Mouse (Mus musculus): Measurements from ENCODE around the gene Gfm2.
A peak's percentile ranks its signal among the peaks of the same experiment; 100 is the strongest.
"Not testable (repeated sequence)": the region's sequence is repeated elsewhere in the genome, so short reads cannot be mapped to it uniquely, and the experiment has no call there.

Gene Gfm2

DNA sequence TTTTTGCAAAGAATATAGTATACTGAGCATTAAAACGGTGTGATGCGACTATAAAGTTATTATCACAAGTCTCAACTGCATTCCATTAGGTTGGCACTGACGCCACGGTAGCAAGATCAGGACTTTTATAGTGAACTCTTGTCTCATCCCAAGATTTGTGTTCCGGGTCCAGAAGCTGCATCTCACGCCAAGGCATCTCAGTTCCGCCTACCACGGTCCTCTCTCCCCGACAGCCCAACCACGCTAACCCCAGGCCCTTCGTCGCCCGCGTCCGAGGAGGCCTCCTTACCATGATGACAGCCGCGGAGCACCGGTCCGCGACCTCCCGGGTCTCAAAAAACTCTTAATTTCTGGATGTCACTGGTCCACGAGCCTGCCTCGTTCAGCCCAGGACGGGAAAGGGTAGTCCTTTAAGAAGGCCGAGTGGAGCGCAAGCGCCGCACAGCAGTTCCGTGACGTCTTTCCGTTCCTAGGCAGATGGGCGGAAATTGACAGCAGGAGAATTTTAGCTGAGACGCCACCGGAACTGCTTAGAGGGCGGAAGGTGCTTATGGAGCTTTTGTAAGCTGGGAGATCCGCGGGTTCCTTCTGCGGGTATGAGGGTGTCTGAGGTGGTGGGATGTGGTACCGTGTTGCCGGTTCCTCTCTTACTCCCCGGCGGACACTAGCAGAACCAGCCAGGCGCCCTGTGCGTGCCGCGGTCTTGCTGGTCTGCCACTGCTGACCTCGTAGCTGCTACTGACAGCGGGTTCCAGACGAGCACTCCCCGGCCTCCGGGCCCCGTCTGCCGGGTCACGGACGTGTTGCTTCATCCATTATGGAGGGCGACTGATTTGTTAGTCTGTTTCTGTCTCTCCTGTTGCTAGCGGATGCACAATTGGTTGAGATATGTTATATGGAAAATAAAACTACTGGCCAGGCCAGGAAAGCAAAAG lies at the start of gene Gfm2, which contains the start of gene Nsa2:
Gene Gfm2, plus strand, starts transcription at position 472 of the 935 bp plus-strand sequence.
Gene Nsa2, minus strand, starts transcription at position 472 of the 935 bp plus-strand sequence.
- DNase-seq, result peak; percentile 90

DNA sequence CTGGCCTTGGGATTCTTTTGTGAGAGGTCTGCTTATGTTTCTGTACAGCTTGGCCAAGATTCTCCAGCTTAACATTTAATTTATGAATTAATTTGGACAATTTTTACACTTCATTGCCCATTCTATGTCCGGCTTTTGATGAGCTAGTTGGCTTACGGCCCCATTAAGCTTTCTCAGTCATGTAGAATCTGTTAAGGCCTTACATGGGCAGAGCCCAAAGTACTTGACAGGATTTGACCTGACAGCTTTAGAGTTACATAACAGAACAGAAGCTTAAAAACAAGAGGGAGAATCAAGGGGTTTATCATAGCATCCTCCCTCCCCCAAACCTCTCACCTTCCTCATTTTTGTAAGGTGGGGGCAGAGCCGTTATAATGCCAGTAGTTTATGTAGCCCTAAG lies 49.6 kb upstream of the Gfm2 start:
- no peak for DNase-seq

DNA sequence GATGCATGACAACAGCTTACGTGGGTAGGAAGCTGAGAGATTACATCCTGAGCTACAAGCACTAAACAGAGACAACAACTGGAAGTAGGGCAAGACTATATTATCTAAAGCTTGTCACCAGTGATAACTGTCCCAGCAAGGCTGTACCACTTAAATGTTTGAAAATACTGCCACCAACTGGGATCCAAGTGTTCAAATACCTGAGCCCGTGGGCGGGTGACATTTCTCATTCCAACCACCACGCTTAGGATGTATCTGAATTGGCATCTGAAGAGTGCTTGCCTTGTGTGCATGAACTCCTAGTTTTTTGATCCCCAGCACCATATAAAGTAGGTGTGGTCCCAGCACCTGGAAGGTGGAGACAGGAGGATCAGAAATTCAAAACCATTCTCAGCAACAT lies 42.0 kb upstream of the Gfm2 start:
- no peak for DNase-seq

DNA sequence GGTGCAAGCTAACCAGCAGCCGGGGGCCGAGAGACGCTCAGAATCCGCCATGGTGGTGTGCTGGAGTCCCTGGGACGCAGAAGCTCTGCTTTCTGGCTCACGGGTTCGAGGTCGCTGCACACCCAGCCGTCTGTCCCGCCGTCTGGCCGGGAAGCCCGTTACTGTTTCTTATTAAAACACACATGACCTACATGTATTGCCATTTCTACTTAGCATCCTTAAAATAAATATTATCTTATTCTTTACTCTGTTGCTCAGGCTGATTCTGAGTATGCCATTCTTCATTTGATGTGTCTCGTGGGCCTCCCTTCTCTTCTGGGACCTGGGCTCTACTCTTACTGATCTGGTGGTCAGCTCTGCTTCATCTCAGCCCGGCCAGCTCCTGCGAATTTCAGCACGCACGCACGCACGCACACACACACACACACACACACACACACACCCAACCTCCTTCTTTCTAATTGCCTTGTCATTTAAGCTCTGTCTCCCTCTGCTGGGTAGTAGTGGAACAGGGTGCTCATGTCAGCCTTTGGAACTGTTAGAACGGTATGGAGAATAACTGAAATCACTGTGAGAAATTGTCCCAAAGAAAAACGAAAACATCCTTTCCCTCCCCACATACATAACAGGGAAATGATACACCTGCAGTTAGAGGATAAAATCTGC lies 38.4 kb upstream of the Gfm2 start, which contains the start of gene Gm6169:
Gene Gm6169, minus strand, starts transcription at position 51 of the 666 bp plus-strand sequence.
- DNase-seq, result peak; percentile 75 to 88

DNA sequence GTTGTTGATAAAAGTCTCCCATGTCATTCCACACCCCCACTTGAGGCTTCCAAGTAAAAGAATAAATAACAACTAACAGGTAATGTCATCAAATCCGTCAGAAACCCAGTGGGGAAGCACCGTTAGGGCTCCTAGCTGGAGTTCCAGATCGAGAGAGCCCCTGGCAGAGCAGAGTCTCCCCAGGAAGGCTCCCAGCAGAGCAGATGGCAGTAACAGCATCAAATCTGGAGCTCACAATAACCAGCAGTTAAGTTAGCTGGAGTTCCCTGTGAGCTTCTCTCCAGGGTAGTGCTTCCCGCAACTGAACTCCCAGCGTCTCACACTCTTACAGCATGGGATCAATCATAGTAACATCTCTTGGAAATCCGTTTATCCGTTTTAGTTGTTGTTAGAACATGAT lies 32.7 kb upstream of the Gfm2 start:
- no peak for DNase-seq

DNA sequence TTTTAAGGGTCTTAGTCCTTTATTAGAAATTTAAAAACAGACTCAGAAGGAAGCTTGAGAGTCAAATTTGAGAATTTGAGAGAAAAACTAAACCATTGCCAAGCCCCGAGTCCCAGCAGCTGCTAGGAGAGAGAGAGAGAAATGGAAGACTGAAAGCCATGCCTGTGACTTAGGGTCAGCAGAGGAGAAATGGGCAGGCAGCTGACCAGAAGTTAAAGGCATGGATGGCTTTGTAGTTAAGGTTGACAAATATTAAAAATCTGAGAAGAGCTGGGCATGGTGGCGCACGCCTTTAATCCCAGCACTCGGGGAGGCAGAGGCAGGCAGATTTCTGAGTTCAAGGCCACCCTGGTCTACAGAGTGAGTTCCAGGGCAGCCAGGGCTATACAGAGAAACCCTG lies 30.0 kb upstream of the Gfm2 start:
- not testable (repeated sequence) for DNase-seq

DNA sequence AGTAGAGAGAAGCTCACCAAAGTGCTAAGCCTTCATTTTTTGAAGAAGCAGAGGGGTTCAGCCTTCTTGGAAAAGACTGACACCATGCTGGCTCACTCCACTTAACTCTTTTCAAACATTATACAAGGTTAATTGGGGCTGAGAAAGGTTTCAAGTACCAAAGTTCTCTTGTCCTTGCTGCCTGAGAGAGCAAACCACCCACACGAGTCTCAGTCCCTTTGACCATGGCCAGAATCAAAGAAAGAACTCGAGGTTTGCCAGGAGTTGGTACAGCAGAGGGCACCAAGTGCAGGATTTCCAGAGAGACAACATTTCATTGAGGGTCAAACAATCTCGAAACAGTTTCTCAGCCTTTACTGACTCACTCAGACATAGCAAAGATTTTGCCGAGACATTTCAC lies 28.7 kb upstream of the Gfm2 start:
- DNase-seq, result no peak

DNA sequence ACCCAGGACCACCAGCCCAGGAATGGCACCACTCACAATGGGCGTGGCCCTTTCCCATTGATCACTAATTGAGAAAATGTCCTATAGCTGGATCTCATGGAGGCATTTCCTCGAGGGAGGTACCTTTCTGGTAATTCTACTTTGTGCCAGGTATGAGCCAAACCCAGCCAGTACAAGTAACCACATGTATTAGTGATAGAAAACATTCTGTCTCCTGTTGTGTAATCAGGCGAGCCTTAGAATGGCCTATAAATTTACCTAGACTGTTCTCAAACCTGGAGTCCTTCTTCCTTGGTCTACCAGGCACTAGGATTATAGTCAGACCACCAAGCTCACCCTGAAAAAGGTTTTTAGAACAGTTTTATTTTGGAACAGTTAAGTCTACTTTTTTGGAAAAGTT lies 16.4 kb upstream of the Gfm2 start:
- DNase-seq, result no peak

DNA sequence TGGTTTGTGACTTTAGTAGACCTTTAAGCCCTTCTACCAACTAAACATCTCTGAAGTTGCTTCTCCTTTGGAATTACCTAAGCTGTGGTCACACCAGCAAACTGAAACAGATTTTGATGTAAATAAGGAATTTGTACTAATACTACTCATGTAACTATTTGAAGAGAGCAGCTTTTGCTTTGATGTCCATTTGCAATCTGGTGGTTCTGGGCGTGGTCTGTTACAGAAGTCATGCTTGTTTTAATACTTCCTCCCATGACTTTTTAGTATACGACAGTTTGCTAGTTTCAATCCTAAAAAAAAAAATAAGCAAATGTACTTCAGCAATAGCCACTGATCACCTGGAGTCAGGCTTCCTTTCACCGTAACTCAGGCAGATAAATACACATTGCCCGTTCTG lies 8.1 kb upstream of the Gfm2 start:
- not testable (repeated sequence) for DNase-seq

DNA sequence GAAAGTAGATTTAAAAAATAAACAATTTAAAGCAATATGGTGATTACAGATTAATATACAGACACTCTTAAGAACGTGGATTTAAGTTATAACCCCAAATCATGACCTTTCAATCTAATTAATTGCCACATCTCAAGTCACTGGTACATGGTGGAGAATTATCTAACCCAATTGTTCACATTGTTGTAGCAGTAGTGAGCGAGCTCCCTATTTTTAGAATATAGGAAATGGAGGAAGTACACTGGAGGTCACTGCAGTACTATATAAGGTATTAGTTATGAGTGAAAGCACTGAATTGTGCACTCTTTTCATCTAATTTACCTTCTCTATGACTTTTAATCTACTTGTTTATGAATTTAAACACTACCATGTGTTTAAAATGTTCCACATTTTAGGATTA lies 7.3 kb upstream of the Gfm2 start:
- not testable (repeated sequence) for DNase-seq

DNA sequence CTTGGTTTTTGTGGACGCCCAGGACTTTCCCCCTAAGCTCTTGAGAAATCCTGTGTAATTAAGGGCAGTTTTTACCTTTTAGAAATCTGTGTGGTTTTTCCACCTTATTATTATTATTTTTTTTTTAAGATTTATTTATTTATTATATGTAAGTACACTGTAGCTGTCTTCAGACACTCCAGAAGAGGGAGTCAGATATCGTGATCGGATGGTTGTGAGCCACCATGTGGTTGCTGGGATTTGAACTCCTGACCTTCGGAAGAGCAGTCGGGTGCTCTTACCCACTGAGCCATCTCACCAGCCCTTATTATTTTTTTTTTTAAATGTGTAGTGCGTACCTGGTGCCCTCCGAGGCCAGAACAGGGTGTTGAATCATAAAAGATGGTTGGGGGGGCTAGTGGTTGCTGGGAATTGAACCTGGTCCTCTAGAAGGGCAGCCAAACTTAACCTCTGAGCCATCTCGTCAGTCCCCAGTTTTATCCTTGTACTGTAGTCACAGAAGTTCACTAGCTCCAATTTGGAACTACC lies 731 bp downstream of the Gfm2 start:
- DNase-seq, result not testable (repeated sequence)

DNA sequence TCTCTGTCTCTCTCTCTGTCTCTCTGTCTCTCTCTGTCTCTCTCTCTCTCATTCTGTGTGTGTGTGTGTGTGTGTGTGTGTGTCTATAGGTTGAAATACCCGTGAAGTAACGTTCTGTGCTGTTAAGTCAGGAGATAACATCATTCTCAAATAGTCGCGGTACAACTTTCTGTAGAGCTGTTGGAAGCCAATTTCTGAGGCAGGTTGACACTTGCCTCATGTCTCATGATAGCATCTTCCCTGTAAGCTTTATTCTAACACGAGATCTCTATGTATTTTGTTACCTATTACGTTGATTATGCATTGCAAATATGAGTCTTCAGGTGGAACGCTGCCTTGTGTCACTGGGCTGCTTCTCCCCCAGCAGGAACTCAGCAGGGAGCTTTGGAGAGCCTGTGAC lies 4.6 kb downstream of the Gfm2 start:
- no peak for DNase-seq

DNA sequence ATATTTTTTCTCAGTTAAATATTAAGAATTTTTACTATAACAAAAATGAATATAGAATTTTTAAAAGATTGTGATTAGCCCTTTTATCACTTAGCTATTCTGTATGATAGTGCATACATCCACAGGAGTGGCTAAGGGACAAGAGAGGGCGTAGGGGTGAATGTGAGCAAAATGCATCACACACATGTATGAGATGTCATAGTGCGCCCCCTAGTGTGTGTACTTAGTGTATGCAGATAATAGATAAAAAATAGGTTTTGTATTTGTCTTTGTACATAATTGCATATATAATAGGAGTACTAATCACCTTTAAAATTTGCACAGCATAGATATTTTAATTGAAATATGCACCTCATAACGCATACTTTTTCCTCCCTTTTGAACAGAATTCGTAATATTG lies 8.1 kb downstream of the Gfm2 start:
- peak; percentile 57 to 79 for DNase-seq

DNA sequence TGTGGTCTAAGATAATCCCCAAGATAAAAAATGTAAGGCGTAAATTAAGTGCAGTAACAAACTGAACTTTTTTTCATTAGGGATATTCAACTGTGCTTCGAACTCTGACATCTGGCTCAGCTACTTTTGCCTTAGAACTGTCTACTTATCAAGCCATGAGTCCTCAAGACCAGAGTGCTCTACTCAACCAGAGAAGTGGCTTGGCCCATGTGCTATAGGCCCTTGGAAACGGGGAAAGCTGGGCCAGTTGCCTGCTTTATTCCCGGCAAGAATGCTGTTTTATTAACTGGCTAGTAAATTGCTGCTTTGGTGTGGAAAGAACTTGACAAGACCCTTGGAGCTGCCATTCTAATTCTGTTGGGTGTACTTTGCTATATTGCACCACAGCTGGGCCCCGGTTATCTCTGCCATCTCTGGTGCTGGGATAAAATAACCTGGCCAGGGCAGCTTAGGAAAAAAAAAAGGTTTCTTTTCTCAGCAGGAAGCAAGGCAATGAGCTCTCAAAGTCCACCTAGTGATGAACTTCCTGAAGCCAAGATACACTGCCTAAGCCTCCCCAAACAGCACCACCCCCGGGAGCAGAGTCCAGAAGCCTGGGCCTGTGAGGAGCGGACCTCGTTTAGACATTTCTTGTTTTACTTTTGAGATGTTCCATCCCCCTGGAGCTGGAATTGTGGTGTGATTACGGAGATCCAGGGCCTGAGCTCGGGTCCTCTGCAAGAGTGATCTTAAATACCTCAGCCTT lies 38.0 kb downstream of the Gfm2 start:
- DNase-seq, result no peak

DNA sequence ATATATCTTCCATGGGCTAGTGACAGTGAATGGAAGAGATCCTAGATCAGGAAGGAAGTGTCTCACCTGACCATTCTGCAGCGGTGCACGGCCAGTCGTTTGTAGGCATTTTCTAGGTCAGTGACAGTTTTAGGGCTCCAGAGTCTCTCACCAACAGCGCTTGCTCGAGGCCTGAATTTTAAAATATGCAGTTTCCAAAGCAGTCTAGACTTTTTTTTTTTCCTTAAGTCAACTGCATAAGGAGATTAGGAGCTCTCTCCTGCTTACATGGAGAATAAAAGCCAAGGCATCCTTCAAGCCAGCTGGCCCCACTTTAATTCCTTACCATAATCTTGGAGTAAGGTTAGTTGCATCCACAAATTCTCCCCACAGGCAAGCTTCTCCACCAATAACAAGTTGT lies 39.0 kb downstream of the Gfm2 start:
- DNase-seq, result no peak

DNA sequence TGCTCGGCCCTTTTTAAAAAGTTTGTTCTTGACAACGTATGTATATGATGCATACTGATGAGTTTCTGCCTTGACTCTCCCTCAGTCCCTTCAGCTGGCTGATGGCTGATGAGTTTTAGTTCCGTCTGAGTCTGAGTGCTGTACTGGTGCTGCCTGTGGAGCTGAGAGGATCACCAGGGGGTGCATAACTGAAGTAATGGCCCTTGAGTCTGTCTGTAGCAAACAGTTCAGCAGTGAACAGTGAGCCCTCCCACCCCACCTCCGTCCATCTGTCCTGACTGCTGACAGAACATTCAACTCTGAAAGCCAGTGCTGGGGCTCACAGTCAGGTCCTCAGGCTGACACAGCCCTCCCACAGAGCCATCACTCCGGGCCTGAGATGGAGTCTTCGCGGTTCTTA lies 41.2 kb downstream of the Gfm2 start:
- DNase-seq, result no peak

DNA sequence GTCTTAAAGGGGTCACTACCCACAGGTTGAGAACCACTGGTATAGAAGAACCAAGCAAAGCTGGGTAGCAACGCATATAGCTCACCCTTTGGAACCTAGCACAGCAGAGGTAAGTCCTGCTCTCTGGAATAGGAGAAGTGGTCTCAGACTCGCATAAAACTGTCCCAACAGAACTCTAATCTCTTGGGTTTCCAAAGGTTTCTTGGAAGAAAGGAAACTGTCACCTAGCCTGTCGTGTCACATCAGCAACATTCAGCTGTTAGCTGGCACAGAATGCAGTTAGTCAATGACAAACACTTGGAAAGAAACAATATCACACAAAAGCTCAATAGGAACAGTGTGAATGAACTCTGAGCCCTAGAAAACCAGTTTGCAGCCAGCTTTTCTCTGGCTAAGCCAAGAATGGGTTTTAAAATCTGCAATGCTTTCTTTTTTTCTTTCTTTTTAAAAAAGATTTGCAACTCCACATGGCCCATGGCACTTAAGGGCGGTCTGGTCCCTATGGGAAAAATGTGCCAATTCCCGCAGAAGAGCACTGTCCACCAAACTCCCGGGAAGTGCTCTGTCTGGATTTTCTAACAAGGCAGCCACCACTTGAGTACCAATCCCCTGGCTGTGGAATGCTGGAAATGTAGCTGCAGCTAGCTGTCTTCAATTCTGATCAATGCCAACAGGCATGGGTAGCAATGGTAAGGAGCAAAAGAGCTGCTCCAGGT lies 42.5 kb downstream of the Gfm2 start:
- no peak for DNase-seq

DNA sequence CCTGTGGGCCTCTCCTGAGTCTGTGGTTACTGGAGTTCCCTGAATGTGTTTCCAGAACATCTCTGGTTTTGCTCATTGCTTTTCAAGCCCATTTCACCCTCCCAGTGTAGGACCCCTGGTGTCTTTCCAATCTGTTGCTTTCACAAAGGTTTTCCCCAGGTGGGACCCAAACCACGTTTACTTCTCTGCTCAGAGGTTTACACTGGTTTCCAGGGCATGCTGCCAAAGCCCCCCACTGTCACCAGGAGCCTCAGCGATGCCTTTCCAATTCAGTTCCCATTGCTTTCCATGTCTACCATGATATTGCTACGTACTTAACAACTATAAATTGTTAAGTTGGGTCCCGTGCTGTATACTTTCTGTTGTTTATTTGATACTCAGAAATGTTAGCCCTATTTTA lies 45.1 kb downstream of the Gfm2 start:
- DNase-seq, result peak; percentile 33 to 55

DNA sequence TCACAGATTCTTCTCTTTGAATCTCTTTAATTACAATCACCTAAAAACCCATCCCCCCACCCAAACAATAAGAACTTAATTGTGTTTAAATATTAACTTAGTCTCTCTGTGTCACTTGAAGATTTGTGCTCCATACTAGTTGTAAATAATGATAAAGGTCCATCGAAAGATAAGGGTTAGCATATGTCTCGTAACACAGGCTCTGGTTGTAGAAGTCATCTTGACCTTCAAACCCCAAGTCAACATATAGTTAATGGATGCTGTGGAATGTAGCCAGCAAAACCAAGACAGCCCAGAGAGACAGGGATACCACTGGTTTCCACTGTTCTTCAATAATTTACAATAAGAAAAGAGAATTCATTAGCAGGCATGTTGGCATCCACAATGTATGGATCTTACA lies 46.4 kb downstream of the Gfm2 start:
- DNase-seq, result no peak

DNA sequence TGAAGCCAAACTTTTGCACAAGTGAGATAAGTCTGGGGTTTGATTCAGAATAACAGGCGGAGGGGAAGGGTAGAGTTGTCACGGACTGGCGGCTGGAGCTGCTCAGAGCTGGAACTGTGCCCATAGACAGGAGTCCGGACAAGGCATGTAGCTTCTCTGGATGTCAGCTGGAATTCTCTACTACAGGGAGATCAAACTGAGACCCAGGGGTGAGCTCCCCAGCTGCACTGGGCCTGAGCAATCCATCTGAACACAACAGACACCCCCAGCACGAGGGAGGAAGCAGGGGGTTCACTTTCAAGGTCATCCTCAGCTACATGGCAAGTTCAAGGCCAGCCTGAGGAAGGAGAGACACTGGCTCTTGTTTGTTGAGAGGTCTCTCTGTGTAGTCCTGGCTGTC lies 46.9 kb downstream of the Gfm2 start:
- DNase-seq, result no peak

DNA sequence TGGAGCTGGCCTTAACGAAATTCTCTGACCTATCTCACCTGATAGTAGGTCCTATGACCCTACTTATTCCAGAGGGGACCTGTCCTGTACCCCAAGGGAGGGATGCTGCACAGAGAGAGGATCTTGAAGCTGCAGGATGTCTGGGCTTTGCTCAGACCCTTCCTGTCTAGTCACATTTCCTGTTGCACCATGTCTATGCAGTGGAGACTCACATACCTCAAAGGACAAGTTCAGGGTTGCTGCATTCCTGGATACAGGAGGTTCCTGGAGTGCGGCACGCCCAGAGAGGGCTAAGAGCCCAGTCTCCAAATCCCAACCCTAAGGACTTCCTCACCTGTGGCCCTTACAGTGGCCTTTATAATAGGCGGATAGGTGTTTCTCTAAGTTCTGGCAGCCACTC lies 48.6 kb downstream of the Gfm2 start:
- no peak for DNase-seq

DNA sequence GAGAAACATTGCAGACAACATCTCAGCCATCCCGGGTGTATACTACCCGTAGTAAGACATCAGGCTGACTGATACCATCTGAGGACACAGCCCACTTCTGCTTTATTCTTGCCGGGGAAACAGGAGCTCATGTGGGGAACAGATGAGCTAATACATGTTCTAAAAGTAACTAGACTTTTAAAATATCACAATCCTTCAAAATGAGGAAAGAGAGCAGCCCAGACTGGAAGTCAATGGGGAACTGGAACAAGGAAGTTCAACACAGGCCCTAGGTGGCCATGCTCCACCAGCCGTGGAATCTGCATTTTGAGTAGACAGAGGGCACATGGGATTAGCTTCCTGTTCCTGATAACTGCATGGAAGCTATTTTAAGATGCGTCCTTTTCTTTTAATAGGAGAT lies 50.0 kb downstream of the Gfm2 start:
- no peak for DNase-seq

All from cerebellum, postnatal 14 days (tissue).